Mouse (Mus musculus) c-Kit-positive CD71-positive TER-119-positive erythroid progenitor cells, embryonic 14.5 days (primary cell): ENCODE data around the gene 4930578G10Rik.
A peak's percentile ranks its signal among the peaks of the same experiment; 100 is the strongest.
"Not testable (repeated sequence)": the region's sequence is repeated elsewhere in the genome, so short reads cannot be mapped to it uniquely, and the experiment has no call there.

Experiments
- DNase-seq: peaks from one replicate; pipeline ENCODE4 v3.0.0-alpha.2; 2013; ENCODE audit warnings: low spot score

Gene 4930578G10Rik

DNA sequence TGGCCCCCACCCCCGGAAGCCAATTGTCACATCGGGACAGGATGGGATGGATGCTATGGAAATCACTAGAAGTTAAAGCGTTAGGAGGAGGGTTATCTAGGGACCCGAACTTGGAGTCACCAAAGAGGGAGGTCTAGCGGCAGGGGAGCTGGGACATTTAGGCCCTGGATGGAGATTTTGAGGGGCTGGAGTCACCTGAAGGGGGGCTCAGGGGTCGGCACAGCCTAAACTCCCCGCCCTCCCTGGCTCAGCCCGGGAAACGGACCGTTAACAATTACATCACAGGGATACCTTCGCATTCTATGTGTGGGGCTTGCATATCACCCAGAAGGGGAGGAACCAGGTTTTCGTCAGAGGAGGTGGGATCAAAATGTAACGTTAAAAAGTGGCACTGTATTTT, at the start of gene 4930578G10Rik:
TSS of gene 4930578G10Rik (plus strand) at position 301 of the 400 bp plus-strand sequence.
- DNase-seq, result not testable (repeated sequence)

DNA sequence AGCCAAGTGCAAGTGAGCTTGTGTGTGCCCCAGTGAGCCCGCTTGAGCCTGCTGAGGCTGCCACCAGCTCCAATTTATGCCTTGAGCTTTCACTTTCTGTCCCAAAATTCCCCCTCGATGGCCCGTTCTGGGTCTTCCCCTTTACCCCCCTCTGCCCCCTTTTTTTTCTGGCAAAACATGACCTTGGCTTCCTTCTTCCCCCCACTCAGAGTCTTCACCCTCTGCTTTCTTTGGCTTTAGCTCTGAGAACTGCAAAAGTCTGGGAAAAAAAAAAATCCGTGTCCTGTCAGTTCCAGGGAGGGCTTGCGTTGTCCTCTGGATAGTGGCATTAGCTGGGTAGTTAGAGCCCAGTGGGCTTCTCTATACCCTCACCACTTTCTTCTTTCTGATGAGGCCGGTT, 21.1 kb downstream of the 4930578G10Rik start, which contains the start of gene Ccl19:
TSS of gene Ccl19 (minus strand) at position 101 of the 400 bp plus-strand sequence.
- not testable (repeated sequence) for DNase-seq

DNA sequence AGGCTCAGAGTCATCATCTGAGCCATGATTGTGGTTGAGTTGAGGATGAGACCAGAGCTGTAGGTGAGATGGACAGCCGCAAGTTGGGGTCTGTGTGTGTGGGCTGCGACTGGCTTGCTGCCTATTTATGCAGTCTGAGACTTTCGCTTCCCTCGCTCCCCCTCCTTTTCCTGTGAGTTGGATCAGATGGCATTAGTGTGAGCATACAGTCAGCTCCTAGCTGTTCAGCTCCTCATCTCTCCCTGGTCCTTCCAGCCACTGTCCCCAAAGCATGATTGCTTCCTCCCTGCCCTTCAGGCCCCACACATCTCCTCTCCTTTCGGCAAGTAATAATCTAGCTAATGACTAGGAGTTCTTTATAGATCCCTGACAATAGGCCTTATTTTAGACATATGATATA, 38.5 kb downstream of the 4930578G10Rik start, which contains the start of gene Ccl21a:
TSS of gene Ccl21a (minus strand) at position 101 of the 400 bp plus-strand sequence.
- not testable (repeated sequence) for DNase-seq

DNA sequence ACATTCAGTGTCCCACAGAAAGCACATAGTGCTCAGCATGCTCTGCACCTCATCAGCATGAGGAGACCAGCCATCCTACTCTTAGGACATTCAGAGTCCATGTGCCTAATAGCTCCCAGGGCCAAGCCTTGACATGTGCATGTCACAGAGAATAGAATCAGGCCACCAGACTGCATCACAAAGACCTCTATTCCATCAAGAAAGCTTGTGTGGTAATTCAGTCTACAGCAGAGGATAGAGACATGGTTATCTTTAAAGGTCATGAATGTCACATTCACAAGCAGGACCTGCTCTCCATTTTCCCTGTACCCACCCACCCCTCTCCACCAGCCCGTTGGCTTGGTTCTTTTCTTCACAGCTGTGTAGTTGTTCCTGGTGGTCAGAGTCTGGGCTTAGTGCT, 118.4 kb downstream of the 4930578G10Rik start, which contains the start of gene Fam205a1:
TSS of gene Fam205a1 (minus strand) at position 101 of the 400 bp plus-strand sequence.
- DNase-seq, result not testable (repeated sequence)

DNA sequence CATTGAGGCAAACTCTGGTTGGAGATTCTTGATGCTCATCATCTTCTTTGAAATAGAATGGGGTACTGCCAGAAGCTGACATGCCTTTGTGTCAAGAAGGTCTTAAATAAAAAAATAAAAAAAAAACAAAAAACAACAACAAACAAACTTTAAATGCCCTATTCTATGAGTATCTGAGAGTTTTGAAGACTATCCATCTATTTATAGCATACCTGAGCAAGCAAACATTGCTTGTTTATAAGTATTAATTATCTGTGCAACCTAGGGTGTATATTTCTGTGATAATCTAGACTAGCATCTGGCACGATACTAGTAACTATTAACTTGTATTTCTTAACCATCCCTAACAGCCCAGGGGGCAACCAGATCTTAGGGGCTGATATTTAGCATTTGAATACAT, 121.3 kb downstream of the 4930578G10Rik start, which contains the start of gene Gm12394:
TSS of gene Gm12394 (minus strand) at position 101 of the 400 bp plus-strand sequence.
- DNase-seq, result not testable (repeated sequence)

DNA sequence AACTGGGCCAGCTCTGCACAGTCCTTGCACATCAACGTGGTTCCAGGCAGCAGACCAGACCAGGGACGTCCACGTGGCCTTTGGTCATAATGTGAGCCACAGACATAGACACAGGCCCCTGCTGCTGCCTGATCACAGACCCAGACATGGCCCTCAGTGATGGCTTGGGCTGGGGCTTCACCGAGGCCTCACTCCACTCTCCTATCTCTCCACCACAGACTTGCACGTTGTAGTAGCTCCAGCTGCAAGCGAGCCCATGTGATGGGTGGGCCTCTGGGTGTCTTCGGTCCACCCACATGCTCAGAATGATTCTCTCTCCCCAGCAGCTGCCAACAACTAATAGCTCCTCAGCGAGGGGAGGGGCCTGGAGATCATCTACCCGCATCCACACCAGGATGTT, 125.1 kb downstream of the 4930578G10Rik start:
- DNase-seq, result not testable (repeated sequence)

DNA sequence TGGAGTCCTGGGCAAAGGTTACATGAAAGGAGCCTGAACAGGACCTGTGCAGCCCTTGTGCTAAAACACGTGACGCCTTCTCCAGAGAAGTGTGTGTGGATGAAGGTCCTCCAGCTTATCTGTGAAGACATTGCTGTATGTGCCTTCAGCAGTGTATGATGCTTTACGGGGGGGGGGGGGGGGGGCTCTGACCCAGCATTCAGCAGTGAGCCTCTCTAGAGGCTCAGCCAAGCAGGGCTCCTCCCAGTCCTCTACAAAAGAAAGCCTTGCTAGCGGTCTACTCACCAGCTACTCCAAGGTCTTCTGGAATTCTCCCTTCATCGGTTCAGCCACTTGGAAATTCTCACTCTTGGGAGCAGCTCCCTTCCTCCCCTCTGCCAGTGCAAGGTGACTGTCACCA, 128.1 kb downstream of the 4930578G10Rik start:
- DNase-seq, result not testable (repeated sequence)

DNA sequence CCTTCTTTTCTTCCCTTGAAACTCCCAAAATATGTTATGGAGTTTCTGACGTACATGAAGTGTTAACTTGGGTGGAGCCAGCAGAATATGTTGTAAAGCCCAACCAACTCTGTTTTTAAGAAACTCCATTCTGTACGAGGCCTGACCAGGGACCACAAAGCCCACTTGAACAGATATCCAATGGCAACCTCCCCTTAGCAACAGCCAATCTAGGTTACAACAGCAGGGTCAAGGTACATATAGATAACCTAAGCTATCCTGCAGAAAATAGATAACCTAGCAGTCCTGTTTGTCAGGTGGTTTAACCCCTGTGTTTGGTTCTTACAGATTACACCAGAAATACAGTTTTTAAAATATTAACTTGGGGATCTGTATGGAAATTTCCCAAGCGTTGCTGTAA, 132.0 kb downstream of the 4930578G10Rik start:
- DNase-seq, result no peak

DNA sequence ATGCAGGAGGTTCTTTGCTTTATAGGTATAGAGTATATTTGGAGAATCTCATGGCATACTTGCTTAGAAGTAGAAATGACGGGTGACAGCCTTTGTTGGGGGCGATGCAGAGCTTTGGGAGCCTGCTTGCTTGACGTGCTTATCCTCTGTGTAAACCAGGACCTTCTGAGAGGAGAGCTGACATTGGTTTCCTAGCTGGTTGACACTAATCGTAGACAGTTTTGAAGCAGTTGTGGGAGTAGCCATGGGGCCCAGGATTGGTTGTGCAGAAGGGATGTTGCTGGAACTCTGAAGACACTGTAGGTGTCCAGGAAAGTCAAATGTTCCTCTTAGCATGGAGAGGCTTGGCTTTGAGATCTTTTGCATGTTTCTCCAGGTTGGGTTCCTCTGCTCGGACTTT, 132.8 kb downstream of the 4930578G10Rik start:
- no peak for DNase-seq

DNA sequence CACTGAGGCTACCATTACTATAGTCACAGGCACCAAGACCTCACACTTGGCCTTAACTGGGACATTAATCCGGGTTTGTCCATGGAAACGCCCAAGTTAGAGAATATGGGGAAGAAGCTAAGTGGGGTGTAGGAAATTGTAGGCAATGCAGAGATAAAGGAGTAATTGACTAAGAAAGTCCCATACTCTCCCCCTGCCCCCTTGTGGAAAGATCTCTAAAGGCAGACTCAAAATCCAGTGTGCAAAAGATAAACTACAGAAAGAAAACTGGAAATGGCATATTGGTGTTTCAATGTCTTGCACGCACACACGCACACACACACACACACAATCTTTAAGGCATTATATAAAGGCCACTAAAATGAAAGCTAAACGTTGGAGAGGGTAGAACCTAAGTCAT, 135.4 kb downstream of the 4930578G10Rik start:
- no peak for DNase-seq

DNA sequence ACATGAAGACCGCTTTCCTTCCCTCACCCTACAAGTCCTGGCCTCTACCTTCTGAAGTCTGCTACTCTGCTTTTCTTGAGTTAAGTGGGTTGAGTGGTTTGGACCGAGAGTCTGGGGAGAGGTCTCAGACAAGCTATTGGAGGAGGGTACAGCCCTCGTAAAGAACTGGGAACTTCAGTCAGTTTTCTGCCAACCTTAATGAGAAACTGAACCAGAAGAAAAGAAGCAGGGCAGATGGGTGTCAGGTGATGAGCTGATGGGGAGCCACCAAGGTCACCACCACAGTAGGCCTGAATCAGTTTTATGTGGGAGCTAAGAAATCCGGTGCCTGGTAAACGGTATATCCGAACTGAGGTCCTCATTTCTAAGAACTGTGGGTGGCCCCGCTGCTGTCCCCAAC, 136.8 kb downstream of the 4930578G10Rik start:
- DNase-seq, result no peak

DNA sequence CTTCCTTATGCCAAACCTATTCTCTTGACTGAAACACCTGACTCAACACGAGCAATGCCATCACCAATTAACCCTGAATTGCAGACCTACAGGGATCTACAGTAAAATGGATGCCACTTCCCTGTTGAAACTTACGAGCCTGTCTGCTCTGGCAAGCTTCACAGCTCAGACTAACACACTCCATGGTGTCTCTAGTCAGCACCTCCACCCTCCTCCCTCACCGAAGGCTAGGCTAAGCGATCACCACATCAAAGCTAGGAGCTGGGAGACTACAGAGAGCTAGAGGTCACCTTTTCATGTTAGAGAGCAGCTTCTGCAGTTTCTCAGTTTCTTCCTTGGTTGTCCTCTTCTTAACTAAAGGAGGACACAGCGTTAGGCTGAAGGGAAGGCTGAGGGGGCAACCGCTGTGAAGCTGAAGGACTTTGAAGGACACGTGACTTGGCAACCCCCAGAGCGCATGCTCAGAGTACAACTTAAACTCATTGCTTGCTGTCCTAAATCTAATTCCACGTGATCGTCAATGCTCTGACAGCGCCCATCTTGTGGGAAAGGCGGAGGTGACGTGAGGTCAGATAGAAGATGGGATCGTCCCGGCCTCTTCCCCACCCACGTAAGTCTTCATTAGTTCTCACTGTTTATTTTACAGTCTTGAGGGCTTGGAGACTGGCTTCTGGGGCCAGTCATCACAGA, 137.5 kb downstream of the 4930578G10Rik start:
- no peak for DNase-seq

DNA sequence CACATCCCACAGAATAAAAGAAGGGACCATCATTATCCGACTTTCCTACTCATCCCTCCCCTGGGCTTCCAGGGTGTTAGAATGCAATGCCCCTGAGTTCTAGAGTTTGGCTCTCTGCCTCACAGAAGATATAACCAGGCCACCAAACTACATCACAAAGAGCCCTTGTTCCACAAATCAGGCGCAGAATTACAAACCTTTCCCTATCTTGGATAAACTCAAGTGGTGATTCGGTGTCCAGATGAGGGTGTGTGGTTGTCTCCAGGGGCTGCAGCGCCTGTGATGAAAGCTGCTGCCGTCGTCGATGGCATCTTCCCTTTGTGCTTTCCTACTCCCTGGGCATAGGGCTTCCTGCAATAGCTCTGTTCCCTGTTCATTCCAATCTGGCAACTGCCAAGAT, 138.8 kb downstream of the 4930578G10Rik start, which contains the start of gene Fam205c:
TSS of gene Fam205c (minus strand) at position 101 of the 400 bp plus-strand sequence.
- DNase-seq, result no peak

DNA sequence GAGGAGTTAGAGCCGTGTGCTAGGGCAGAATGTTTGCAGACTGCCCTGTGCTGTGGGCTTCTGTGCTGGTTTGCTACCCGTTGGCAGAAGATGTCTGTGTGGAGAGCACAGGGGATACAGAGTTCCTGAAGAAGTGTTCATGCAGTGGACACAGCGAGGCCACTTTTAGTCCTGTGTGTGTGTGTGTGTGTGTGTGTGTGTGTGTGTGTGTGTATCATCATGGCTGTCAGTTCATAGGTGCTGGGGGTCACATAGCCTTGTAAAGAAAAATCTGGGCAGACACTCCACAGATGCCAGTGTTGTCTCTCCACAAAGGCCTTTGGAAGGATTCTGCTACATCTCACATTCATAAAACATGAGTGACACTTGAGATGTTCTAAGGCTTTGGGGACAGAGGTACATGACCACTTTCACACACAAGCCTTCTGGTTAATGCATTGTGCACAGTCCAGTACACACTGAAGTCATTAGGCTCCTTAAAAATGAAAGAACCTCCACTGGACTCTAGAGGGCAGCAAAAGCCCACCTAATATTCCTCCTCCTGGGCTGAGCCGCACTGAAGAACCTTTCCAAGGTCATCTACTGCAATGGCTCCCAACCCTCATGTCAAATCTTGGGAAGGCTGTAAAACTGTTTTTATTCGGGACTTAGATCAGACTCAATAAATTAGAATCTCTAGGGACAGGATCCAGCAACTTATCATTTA, 141.4 kb downstream of the 4930578G10Rik start:
- DNase-seq, result peak; percentile 47

DNA sequence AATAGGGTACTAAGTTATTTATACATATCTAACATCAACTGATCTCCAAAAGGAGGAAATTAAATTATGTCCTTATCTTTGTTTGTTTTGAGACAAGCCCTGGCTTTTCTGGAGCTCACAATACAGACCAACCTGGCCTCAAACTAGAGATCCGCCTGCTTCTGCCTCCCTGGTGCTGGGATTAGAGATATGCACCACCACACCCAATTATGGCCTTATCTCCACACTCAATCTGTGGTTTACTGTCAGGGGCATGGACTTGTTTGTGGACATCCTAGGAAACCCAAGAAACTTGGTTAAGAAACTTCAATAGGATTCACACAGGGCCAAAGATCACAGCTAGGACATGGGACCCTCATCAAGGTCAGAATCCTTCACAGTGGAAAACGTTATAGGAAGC, 142.3 kb downstream of the 4930578G10Rik start:
- DNase-seq, result no peak

DNA sequence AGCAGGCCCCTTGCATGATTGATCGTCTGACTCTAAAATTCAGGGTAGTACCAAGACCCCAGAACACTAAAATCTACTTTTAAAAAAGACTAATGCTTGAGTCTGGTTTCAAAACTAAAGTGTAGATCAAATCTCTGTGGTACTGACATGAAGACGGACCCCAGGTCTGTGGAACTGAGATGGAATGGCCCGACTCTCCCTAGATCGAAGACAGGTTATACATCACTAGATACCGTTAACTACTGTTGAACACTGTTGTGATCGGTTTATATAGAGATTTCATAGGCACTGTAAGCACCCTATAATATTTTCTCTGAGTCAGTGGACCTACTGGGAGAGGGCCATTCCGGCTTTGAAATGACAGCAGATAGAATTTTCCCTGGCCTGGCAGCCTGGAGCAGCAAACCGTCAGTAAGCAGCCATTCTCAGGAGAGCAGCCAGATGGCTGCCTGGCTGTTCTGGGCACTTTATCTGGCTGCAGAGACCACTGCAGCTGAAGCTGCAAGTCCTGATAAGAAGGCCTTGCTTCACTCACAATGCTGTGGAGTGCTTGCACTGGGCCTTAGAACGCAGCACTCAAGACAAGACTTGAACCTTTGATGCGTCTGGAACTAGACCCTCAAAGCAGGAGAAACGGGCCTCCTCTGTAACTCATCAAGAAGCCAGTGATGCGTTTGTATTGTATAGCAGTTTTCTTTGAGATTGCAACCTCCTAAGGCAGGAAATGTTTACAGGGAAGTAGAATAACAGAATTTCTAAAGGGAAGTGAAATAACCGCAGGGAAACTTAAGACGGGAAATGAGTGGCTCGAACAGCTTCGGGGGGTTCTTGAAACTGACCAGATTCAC, 144.7 kb downstream of the 4930578G10Rik start:
- DNase-seq, result peak; percentile 68

DNA sequence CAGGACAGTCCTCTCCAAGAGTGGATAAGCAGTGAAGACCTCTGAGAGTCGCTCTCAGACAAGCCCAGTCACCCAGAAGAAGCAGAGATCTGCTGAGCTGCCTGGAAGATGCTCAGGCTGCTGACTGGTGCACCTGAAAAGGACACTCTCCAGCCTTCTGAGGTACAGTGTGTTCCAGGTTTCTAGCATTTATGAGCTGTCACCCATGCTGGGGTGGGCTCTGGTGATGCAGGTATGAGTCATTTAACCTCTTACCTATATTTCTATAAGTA, 145.3 kb downstream of the 4930578G10Rik start:
- DNase-seq, result no peak

DNA sequence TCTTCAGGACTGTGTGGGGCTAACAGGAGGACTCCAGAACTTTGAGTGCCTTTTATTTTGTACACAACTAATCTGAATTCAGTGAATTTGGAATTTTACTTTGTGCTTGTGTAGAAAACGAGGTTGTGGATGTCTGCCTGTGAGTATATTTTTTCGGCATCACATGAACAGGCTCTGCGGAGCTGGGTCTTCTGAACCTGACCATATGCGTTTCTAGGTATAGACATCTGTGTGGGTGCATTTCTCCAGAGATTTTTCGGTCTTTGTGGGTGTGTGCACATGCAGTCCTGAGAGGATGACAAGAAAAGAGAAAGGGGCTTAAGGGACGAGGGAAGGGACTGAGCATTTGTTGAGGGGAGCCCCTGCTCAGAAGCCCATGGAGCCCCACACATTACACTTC, 151.6 kb downstream of the 4930578G10Rik start:
- no peak for DNase-seq

DNA sequence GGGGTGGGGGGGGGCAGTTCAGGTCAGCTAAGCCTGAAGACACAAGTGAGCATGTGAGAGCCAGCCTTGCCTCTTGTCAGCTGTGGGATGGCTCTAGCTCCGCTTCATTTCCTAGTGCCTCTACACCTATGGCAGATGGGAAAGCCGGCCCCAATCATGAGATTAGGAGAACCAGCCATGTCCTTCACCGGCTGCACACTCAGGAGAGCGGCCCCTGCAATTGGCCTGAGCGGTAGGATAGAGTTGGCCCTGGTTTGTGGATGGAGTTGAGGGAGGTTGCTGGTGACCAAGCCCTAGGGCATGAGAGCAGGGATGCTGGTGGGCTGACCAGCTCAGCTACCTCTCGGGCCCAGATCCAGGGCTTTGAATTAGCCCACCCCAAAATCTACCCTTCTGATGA, 153.5 kb downstream of the 4930578G10Rik start:
- DNase-seq, result no peak

DNA sequence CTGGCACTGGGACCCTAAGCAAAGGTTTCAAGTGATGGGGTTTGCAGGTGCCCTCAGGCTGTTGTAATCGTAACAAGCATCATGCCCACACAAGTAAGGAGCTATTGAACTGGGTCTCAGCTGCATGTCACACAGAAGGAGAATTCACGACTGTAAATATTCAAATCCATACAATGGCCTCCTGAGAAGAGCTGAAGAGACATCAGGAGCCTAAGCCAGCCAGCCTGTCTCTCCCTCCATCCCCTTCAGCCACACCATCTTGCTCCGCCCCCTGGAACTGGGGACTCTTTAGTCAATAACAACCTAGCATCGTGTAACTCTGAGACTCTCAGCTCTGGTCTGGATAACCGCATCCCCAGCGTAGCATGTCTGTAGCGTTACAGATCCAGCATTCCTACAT, 155.8 kb downstream of the 4930578G10Rik start:
- no peak for DNase-seq

DNA sequence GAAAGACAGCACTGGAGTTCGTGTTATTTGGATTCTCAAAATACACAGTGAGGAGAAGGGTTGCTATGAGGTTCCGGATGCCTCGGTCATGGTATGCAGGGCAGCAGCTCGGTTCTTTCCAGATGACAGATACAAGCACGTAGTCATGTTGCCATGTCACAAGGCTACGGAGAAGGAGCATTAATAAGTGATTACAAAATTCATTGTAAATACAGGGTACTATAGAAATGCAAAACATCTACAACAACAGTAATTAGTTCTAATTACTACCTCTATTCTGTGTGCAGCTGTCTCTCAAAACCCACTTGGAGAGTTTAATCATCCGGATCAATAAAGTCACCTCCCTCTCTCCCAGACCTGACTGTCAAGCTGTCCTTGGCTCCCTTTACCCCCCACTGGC, 159.8 kb downstream of the 4930578G10Rik start:
- no peak for DNase-seq
